ENCODE assay signal across 22 mouse cellular contexts in the genomic region with DNA sequence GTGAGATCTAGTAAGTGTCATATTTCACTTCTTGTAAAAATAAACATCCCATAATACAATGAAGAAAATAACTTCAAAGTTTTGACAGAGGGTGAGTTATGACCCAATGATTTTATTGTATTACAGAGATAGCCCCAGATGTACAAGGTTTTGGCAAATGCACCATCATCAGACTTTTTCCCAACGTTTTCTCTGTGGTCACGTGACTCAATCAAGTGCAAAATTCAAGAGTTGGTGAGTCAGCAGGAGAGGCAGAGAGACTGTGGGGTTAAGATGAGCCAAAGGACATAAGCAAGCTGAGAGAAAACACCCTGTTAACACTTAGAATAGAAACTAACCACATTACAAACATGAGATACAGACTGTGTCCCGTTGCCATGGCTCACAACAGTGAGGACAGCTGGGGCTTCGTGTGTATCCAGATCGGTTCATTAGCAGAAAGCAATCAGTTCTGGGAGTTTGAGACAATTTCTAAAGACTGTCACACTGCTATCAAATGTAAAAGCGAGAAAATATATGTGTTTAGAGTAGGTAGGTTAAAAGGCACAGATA.
DNase-seq lines count a peak whose midpoint lies in the region; ATAC-seq and TF ChIP-seq lines count a peak whose summit lies in the region.
"Had no signal": no experiment of that assay in that cellular context is flagged by ENCODE, and none has a peak within 500 bp of the region (broad histone marks: within the 10 kb centered on the region; RNA-seq: fewer than 3 reads in every experiment).

No protein-coding gene starts in this region.

- no peaks in the 10 kb centered on the region for H3K36me3 ChIP-seq in MEL (ENCODE audit: control insufficient read depth in 1 of 2, insufficient read depth in 2 of 2, low read length in 2 of 2)
- H3K36me3 ChIP-seq in kidney, embryonic 14.5 days (ENCODE audit: control insufficient read depth, insufficient read depth, low read length): no peaks in the 10 kb centered on the region
- H3K36me3 ChIP-seq: heart, embryonic 13.5 days; liver, embryonic 15.5 days; neural tube, embryonic 13.5 days; stomach, embryonic 15.5 days had no signal

- H3K27me3 ChIP-seq in MEL (ENCODE audit: control insufficient read depth in 1 of 2, insufficient read depth in 2 of 2, low read length in 2 of 2): no peaks in the 10 kb centered on the region; a peak in 2 of 4 replicates
- no peaks in the 10 kb centered on the region for H3K27me3 ChIP-seq in kidney, embryonic 14.5 days (ENCODE audit: control insufficient read depth, insufficient read depth, low read length)
- H3K27me3 ChIP-seq: heart, embryonic 13.5 days; liver, embryonic 15.5 days; neural tube, embryonic 13.5 days; stomach, embryonic 15.5 days had no signal

- H3K27ac ChIP-seq in MEL (ENCODE audit: control insufficient read depth, low read depth, low read length): no peak overlapping the region
- no peak overlapping the region for H3K27ac ChIP-seq in kidney, embryonic 14.5 days (ENCODE audit: low read depth, low read length)
- H3K27ac ChIP-seq: heart, embryonic 13.5 days; liver, embryonic 15.5 days; neural tube, embryonic 13.5 days; stomach, embryonic 15.5 days had no signal

- TF ChIP-seq CTCF in MEL (IDR thresholded peaks at IDR 0.05 in 2 of 3, conservative IDR thresholded peaks at IDR 0.05 in 1 of 3; ENCODE audit: control insufficient read depth in 1 of 3, insufficient read depth in 1 of 3, low read depth in 2 of 3, low read length in 3 of 3, poor library complexity in 1 of 3, severe bottlenecking in 1 of 3): no peak

- WGBS in kidney, embryonic 14.5 days: 79% methylated on average over 6 of the region's 6 CpGs

- peak; percentile 2 for DNase-seq in heart, adult 9 months (ENCODE audit: low spot score in 2 of 2)
- DNase-seq in heart, postnatal 25 days (ENCODE audit: low spot score): no peak
- no peak for DNase-seq in MEL (ENCODE audit: low read depth, low spot score)
- DNase-seq in layer of hippocampus, adult 18-20 months (ENCODE audit: low spot score in 2 of 2): peak; percentile 41 to 76
- no peak for DNase-seq in thymus, postnatal 14 days
- no peak for DNase-seq in kidney, adult 9 months
- DNase-seq: cerebellum, adult 11-12 months; cerebellum, postnatal 36 days; gastrocnemius, postnatal 25 days; heart, postnatal 4 days; kidney, postnatal 36 days; lung, postnatal 10 days; spleen, adult 18-20 months; thymus, adult 2 months had no signal

- no peaks in the 10 kb centered on the region for H3K9me3 ChIP-seq in MEL (replicated peaks; ENCODE audit: insufficient read depth, low read length)
- no peaks in the 10 kb centered on the region for H3K9me3 ChIP-seq in kidney, embryonic 14.5 days (ENCODE audit: control insufficient read depth, low read length)
- H3K9me3 ChIP-seq: heart, embryonic 13.5 days; liver, embryonic 15.5 days; neural tube, embryonic 13.5 days; stomach, embryonic 15.5 days had no signal

- no peak for TF ChIP-seq POLR2A in MEL (IDR thresholded peaks at IDR 0.05; ENCODE audit: control insufficient read depth in 1 of 2, insufficient read depth in 1 of 2, low read depth in 1 of 2, low read length in 2 of 2, poor library complexity in 1 of 2)

- H3K4me2 ChIP-seq in kidney, embryonic 14.5 days (replicated peaks; ENCODE audit: low read depth, low read length): no peak overlapping the region
- H3K4me2 ChIP-seq: heart, embryonic 13.5 days; liver, embryonic 15.5 days; neural tube, embryonic 13.5 days; stomach, embryonic 15.5 days had no signal

- no peak for ATAC-seq in kidney, embryonic 14.5 days (ENCODE audit: low FRiP score, low TSS enrichment)
- ATAC-seq: hindbrain, embryonic 16.5 days; intestine, postnatal 0 days had no signal

- no peaks in the 10 kb centered on the region for H3K4me1 ChIP-seq in MEL (ENCODE audit: control insufficient read depth in 1 of 2, insufficient read depth in 2 of 2, low read length in 2 of 2)
- no peaks in the 10 kb centered on the region for H3K4me1 ChIP-seq in kidney, embryonic 14.5 days (ENCODE audit: control insufficient read depth, insufficient read depth, low read length)
- H3K4me1 ChIP-seq: heart, embryonic 13.5 days; liver, embryonic 15.5 days; neural tube, embryonic 13.5 days; stomach, embryonic 15.5 days had no signal

- TF ChIP-seq RAD21 in MEL (IDR thresholded peaks at IDR 0.05; ENCODE audit: low read depth, low read length): no peak

- H3K4me3 ChIP-seq in MEL (ENCODE audit: control insufficient read depth in 1 of 2, insufficient read depth in 1 of 2, low read depth in 2 of 2, low read length in 2 of 2): no peak overlapping the region
- no peak overlapping the region for H3K4me3 ChIP-seq in kidney, embryonic 14.5 days (ENCODE audit: low read length)
- H3K4me3 ChIP-seq: erythroblast, embryonic 14.5 days; heart, embryonic 13.5 days; liver, embryonic 15.5 days; neural tube, embryonic 13.5 days; stomach, embryonic 15.5 days had no signal

- H3K79me2 ChIP-seq in MEL (ENCODE audit: control insufficient read depth, insufficient read depth, low read length, poor library complexity): no peaks in the 10 kb centered on the region

- no peak overlapping the region for H3K9ac ChIP-seq in MEL (ENCODE audit: control insufficient read depth, low read depth, low read length, poor library complexity, severe bottlenecking)
- H3K9ac ChIP-seq in kidney, embryonic 14.5 days (ENCODE audit: low read depth, low read length): no peak overlapping the region
- H3K9ac ChIP-seq: heart, embryonic 13.5 days; liver, embryonic 15.5 days; neural tube, embryonic 13.5 days; stomach, embryonic 15.5 days had no signal

- intact Hi-C loops in heart, postnatal 25 days (cut with DNase I): no loop called here

- no peak for TF ChIP-seq EP300 in MEL (IDR thresholded peaks at IDR 0.05; ENCODE audit: low read depth in 1 of 2, low read length in 2 of 2)

TF ChIP-seq in MEL, 35 proteins besides CTCF, POLR2A, EP300 and RAD21:
- TF ChIP-seq MEF2A (IDR thresholded peaks at IDR 0.05; ENCODE audit: extremely low read depth, insufficient replicate concordance, low read depth, low read length, poor library complexity, severe bottlenecking) (no peak), USF1 (IDR thresholded peaks at IDR 0.05; ENCODE audit: low read depth, low read length) (peak; percentile 58; the same call in 1 of the 2 replicates)

Comparison
In these comparisons a context has a peak if more than half of its experiments do, and no peak if none do; other contexts are left out.
1. DNase-seq: peak in heart, adult 9 months (2 of 2) and layer of hippocampus, adult 18-20 months (2 of 2); none in heart, postnatal 25 days (single experiment), MEL (single experiment), thymus, postnatal 14 days (single experiment) and kidney, adult 9 months (single experiment).